Mouse (Mus musculus) neural tube, embryonic 12.5 days (tissue): ENCODE results near the gene Ptpn11. TPM values are rescaled to one million over a fixed set of nuclear protein-coding genes. Genes with fewer than 3 reads are reported as not detected.

ENCODE experiments used
- ATAC-seq: fragments of 200-750 bp; cut with Nextera tagmentation; 2 replicates; pipeline ENCODE4 v1.8.0; 2017; ENCODE audit warnings: low read depth, mild to moderate bottlenecking, moderate TSS enrichment, moderate library complexity; ENCODE audit not compliant: low FRiP score
- H3K27ac ChIP-seq: fragments of 300-500 bp; sonication (generic); 2 replicates; pipeline ENCODE4 v1.5.1; 2016
- H3K27me3 ChIP-seq: fragments of 300-500 bp; sonication (generic); replicated peaks from 2 replicates; pipeline ENCODE4 v1.6.1; 2016; ENCODE audit warnings: mild to moderate bottlenecking
- H3K36me3 ChIP-seq: fragments of 300-500 bp; sonication (generic); 2 replicates; pipeline ENCODE4 v1.6.1; 2016; ENCODE audit warnings: mild to moderate bottlenecking
- H3K4me1 ChIP-seq: fragments of 300-500 bp; sonication (generic); 2 replicates; pipeline ENCODE4 v1.6.1; 2016
- H3K4me2 ChIP-seq: fragments of 300-500 bp; sonication (generic); replicated peaks from 2 replicates; pipeline ENCODE4 v1.6.1; 2016; ENCODE audit warnings: mild to moderate bottlenecking
- H3K4me3 ChIP-seq: fragments of 300-500 bp; sonication (generic); 2 replicates; pipeline ENCODE4 v1.5.1; 2016
- H3K9ac ChIP-seq: fragments of 300-500 bp; sonication (generic); 2 replicates; pipeline ENCODE4 v1.6.1; 2016; ENCODE audit warnings: mild to moderate bottlenecking
- H3K9me3 ChIP-seq: fragments of 300-500 bp; sonication (generic); 2 replicates; pipeline ENCODE4 v1.6.1; 2016; ENCODE audit warnings: mild to moderate bottlenecking
- WGBS: fragments of 180-500 bp; shearing (Covaris S2); methylation state at CpG from one replicate; pipeline ENCODE4 v1.1.7; 2016; 5-methylcytosine and 5-hydroxymethylcytosine counted together
- polyA plus RNA-seq: library from polyadenylated mRNA; unstranded; fragments of >200 nt; fragmentation: Nextera tagmentation; extraction: Ambion mirVana; gene quantifications from 2 replicates; pipeline ENCODE4 v1.2.1, GENCODE M21; 2016

The Ptpn11 gene
- polyA plus RNA-seq, 1 experiment from 2014 or later: 20.0 TPM

DNA sequence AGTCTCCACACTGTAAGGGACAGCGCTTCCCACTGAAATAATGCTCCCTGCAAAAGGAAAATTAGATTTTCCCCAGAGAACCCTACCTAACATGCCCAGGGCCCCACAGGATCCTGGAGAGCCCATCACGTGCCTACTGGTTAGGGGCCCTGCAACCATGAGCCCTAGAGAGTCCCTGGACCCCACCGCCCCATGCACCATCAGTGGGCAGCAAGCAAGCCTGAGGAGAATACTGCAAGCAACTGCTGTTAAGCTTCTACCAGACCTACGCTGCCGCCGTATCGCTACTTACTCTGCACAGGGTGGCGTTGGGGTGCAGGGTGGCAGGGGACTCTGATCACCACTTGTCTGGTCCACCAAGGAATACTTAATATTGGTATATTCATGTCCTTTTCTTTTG lies 54.1 kb downstream of the Ptpn11 start:
- no peaks in the 10 kb centered on the region for H3K4me1 ChIP-seq
- 92% methylated on average over 8 of the region's 8 CpGs for WGBS
- H3K27me3 ChIP-seq: no peaks in the 10 kb centered on the region
- ATAC-seq: no peak
- no peak overlapping the region for H3K27ac ChIP-seq
- H3K36me3 ChIP-seq: peaks cover 80% of the 10 kb centered on the region
- H3K9ac ChIP-seq: no peak overlapping the region
- H3K4me3 ChIP-seq: no peak overlapping the region
- H3K9me3 ChIP-seq: no peaks in the 10 kb centered on the region
- H3K4me2 ChIP-seq: no peak overlapping the region

- H3K4me1 ChIP-seq: no peaks in the 10 kb centered on the region
- no peak overlapping the region for H3K9ac ChIP-seq
- no peaks in the 10 kb centered on the region for H3K27me3 ChIP-seq
- peaks cover 62% of the 10 kb centered on the region for H3K36me3 ChIP-seq
- no peak overlapping the region for H3K4me3 ChIP-seq
- H3K9me3 ChIP-seq: no peaks in the 10 kb centered on the region
- H3K4me2 ChIP-seq: no peak overlapping the region
- ATAC-seq: no peak
- WGBS: 92% methylated on average over 3 of the region's 3 CpGs
- no peak overlapping the region for H3K27ac ChIP-seq
Observed at GRCm38 (mm10) chr5:121131801-121132200, 59.4 kb downstream of the Ptpn11 start.

- no peak overlapping the region for H3K9ac ChIP-seq
- H3K36me3 ChIP-seq: peaks cover 39% of the 10 kb centered on the region
- H3K27ac ChIP-seq: no peak overlapping the region
- no peak for ATAC-seq
- WGBS: 93% methylated on average over 5 of the region's 5 CpGs
- H3K4me1 ChIP-seq: no peaks in the 10 kb centered on the region
- no peak overlapping the region for H3K4me2 ChIP-seq
- no peaks in the 10 kb centered on the region for H3K27me3 ChIP-seq
- H3K4me3 ChIP-seq: no peak overlapping the region
- no peaks in the 10 kb centered on the region for H3K9me3 ChIP-seq
Observed at GRCm38 (mm10) chr5:121129254-121129653, 61.9 kb downstream of the Ptpn11 start.

GRCm38 (mm10) chr5:121126051-121126450 lies 65.1 kb downstream of the Ptpn11 start:
- Histone ChIP-seq H3K9me3 (no peaks in the 10 kb centered on the region), H3K36me3 (peaks cover 11% of the 10 kb centered on the region; the same call in 1 of the 2 replicates), H3K4me1 (0 out of 2 replicates have a peak, but pooled peaks cover 3% of the 10 kb centered on the region), H3K4me3 (no peak overlapping the region), H3K9ac (no peak overlapping the region), H3K27me3 (no peaks in the 10 kb centered on the region), H3K27ac (no peak overlapping the region), H3K4me2 (no peak overlapping the region)
- 73% methylated on average over 2 of the region's 2 CpGs for WGBS
- ATAC-seq: no peak

- Histone ChIP-seq H3K4me1 (0 out of 2 replicates have a peak, but pooled peaks cover 3% of the 10 kb centered on the region), H3K9ac (no peak overlapping the region), H3K27ac (no peak overlapping the region), H3K36me3 (peaks cover 11% of the 10 kb centered on the region; the same call in 1 of the 2 replicates), H3K9me3 (no peaks in the 10 kb centered on the region), H3K4me3 (no peak overlapping the region), H3K4me2 (no peak overlapping the region), H3K27me3 (no peaks in the 10 kb centered on the region)
- ATAC-seq: no peak
- 87% methylated on average over 14 of the region's 14 CpGs for WGBS
Observed at GRCm38 (mm10) chr5:121125563-121125962, 65.6 kb downstream of the Ptpn11 start.

GRCm38 (mm10) chr5:121124208-121125185 lies 66.7 kb downstream of the Ptpn11 start:
- ATAC-seq: no peak
- 47% methylated on average over 5 of the region's 5 CpGs for WGBS
- H3K9ac ChIP-seq: no peak overlapping the region
- H3K27ac ChIP-seq: no peak overlapping the region
- H3K4me3 ChIP-seq: no peak overlapping the region
- peaks cover 3% of the 10 kb centered on the region; the same call in 1 of the 2 replicates for H3K36me3 ChIP-seq
- H3K4me2 ChIP-seq: no peak overlapping the region
- no peaks in the 10 kb centered on the region for H3K9me3 ChIP-seq
- 0 out of 2 replicates have a peak, but pooled peaks cover 3% of the 10 kb centered on the region for H3K4me1 ChIP-seq
- no peaks in the 10 kb centered on the region for H3K27me3 ChIP-seq

GRCm38 (mm10) chr5:121123399-121123798 lies 67.8 kb downstream of the Ptpn11 start:
- Histone ChIP-seq H3K4me2 (no peak overlapping the region), H3K27me3 (no peaks in the 10 kb centered on the region), H3K9me3 (no peaks in the 10 kb centered on the region), H3K27ac (no peak overlapping the region), H3K36me3 (no peaks in the 10 kb centered on the region), H3K4me1 (0 out of 2 replicates have a peak, but pooled peaks cover 3% of the 10 kb centered on the region), H3K4me3 (no peak overlapping the region), H3K9ac (no peak overlapping the region)
- 78% methylated on average over 5 of the region's 5 CpGs for WGBS
- no peak for ATAC-seq

DNA sequence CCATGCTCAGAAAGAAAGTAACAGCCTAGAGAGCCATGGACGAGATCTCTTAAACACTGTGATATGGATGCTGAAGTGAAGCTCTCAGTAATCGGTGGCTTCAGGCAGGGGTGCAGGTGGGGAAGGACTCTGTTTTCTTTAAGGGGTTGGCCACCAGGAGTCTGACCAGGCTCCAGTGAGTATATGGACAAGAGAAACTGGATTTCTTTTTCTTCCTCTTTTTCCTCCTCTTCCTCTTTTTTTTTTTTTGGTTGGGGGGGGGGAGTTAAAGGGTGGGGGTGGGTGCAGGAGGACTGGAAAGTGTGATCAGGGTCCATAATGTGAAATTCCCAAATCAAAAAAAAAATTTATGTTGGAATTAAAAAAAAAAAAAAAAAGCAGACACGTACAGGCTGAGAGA lies 68.6 kb downstream of the Ptpn11 start:
- no peak overlapping the region for H3K4me3 ChIP-seq
- no peaks in the 10 kb centered on the region for H3K36me3 ChIP-seq
- no peak for ATAC-seq
- 87% methylated on average over 3 of the region's 3 CpGs for WGBS
- no peak overlapping the region for H3K27ac ChIP-seq
- H3K4me2 ChIP-seq: no peak overlapping the region
- 0 out of 2 replicates have a peak, but pooled peaks cover 3% of the 10 kb centered on the region for H3K4me1 ChIP-seq
- H3K9ac ChIP-seq: no peak overlapping the region
- H3K27me3 ChIP-seq: no peaks in the 10 kb centered on the region
- no peaks in the 10 kb centered on the region for H3K9me3 ChIP-seq

DNA sequence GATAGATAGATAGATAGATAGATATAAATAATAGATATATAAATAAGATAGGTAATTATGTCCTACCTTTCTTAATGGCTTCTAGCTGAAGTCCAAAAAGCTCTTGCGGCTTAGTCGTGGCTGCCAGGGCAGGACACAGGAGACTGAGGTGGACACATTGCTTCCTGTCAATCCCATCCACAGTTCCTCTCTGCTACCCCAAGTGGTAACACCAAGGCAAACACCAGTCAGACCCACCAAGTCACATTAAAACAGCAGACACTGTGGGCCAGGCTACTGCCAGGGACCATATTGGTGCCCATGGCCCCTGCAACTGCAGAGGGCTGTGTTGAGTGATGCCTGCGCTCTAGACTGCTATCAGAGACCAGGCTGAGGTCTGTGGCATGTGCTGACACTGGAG lies 69.2 kb downstream of the Ptpn11 start:
- Histone ChIP-seq H3K36me3 (no peaks in the 10 kb centered on the region), H3K27me3 (no peaks in the 10 kb centered on the region), H3K4me2 (no peak overlapping the region), H3K9ac (no peak overlapping the region), H3K4me3 (no peak overlapping the region), H3K9me3 (no peaks in the 10 kb centered on the region), H3K27ac (no peak overlapping the region), H3K4me1 (0 out of 2 replicates have a peak, but pooled peaks cover 3% of the 10 kb centered on the region)
- 94% methylated on average over 3 of the region's 3 CpGs for WGBS
- no peak for ATAC-seq

DNA sequence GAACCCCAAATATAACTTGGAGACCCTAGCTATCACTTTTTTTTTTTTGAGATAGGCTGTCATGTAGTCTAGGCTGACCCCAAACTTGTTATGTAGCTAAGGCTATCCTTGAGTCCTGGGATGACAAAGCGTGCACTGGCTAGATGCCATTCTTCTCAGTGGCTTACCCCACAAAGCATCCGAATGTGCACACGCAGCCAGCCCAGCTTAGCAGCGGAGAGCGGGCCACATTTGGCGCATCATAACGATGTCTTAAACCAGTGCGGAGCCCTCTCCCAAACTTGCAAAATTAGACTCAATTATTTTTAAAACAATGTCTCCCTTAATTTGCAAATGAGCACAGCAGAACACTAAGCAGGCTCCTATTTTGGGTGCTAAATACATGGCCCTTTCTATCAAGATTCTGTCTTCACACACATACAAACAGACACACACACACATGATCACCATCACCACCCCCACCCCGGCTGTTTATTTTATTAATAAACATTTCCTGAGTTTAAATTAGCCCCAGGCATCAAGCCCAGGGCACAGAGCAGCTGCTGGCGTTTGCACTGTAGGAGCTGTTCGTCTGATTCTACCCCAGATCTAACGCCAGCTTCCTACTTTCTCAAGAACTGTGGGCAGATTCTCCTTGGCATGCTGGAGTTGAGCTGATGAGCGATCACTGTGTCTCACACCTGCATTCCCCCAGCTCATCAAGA lies 71.7 kb downstream of the Ptpn11 start:
- no peak overlapping the region for H3K9ac ChIP-seq
- H3K4me1 ChIP-seq: peaks cover 17% of the 10 kb centered on the region; the same call in 1 of the 2 replicates
- no peaks in the 10 kb centered on the region for H3K27me3 ChIP-seq
- no peak overlapping the region for H3K27ac ChIP-seq
- no peak overlapping the region for H3K4me3 ChIP-seq
- ATAC-seq: no peak
- 88% methylated on average over 13 of the region's 13 CpGs for WGBS
- no peak overlapping the region for H3K4me2 ChIP-seq
- H3K36me3 ChIP-seq: no peaks in the 10 kb centered on the region
- H3K9me3 ChIP-seq: no peaks in the 10 kb centered on the region

DNA sequence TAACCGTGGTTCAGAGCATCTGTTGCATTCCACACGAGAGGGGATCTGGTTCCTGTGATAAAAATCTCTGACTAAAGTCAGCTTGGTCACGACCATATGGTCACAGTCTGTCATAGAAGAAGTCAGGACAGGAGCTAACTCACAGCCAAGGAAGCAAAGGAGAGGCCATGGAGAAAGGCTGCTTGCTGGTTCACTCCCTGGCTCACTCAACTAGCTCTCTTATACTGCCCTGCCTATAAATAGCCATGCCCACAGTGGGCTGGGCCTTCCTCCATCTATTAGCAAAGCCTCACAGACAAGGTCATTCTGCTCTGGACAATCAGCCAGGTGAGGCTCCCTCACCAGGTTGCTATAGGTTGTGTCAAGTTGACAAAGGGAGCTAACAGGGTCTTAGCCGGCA lies 72.9 kb downstream of the Ptpn11 start:
- H3K36me3 ChIP-seq: no peaks in the 10 kb centered on the region
- H3K9me3 ChIP-seq: no peaks in the 10 kb centered on the region
- no peaks in the 10 kb centered on the region for H3K27me3 ChIP-seq
- no peak overlapping the region for H3K27ac ChIP-seq
- no peak overlapping the region for H3K9ac ChIP-seq
- H3K4me2 ChIP-seq: no peak overlapping the region
- 75% methylated on average over 4 of the region's 4 CpGs for WGBS
- no peak overlapping the region for H3K4me3 ChIP-seq
- no peak for ATAC-seq
- H3K4me1 ChIP-seq: peaks cover 19% of the 10 kb centered on the region; the same call in 1 of the 2 replicates

- no peak overlapping the region for H3K4me2 ChIP-seq
- H3K36me3 ChIP-seq: no peaks in the 10 kb centered on the region
- peaks cover 19% of the 10 kb centered on the region; the same call in 1 of the 2 replicates for H3K4me1 ChIP-seq
- H3K9me3 ChIP-seq: no peaks in the 10 kb centered on the region
- H3K4me3 ChIP-seq: no peak overlapping the region
- H3K9ac ChIP-seq: no peak overlapping the region
- ATAC-seq: no peak
- H3K27ac ChIP-seq: no peak overlapping the region
- 67% methylated on average over 3 of the region's 3 CpGs for WGBS
- H3K27me3 ChIP-seq: no peaks in the 10 kb centered on the region
Observed at GRCm38 (mm10) chr5:121116941-121117340, 74.3 kb downstream of the Ptpn11 start.
